Mouse (Mus musculus): ENCODE data around the gene Hpcal4.
"Not testable (repeated sequence)": the region's sequence is repeated elsewhere in the genome, so short reads cannot be mapped to it uniquely, and the experiment has no call there.

Hpcal4 gene

DNA sequence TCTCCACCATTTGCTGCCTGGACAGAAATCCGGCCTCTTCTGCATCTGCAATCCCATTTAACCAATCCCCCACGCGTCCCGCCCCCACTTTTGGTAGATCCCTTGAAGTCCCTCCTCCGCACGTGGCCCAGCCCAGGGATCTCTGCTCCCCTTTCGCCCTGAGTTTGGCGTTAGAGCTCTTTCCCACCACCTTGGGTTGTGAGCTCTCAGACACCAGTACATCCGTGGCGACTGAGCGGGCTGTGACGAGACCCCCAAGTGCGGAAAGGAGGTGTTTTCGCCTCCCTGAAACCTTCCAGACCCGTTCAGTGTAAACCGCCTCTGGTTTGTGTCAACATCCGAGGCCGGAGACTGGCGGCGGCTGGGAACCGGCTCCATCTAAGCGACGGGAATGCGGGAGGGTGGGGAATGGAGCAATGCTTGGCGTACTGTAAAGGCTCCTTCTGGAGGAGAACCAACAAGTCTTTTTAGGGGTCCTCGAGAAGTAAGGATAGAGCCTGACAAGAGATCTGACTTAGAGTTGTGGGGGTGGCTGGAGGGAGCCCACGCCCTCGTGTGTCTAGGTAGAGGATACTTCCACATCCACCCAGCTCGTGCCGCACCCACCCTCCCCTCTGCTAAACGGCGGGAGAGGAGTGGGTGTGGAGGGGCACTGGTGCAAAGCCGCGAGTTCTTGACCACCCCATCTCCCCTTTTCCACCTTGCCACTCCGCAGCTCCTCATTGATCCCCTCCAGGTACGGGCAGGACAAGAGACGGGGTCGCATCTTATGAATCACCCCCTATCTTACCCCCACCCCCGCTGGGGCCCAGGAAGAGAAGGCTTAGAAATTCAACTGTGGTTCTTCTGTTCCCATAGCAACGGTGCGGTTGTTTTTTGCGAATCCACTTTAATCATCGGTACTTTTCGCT is at the start of gene Hpcal4:
Gene Hpcal4, plus strand, starts transcription at position 900 of the 911 bp plus-strand sequence.
- DNase-seq (ENCODE audit: low read depth in 2 of 2, low spot score in 2 of 2), result peak; percentile 14 to 45

DNA sequence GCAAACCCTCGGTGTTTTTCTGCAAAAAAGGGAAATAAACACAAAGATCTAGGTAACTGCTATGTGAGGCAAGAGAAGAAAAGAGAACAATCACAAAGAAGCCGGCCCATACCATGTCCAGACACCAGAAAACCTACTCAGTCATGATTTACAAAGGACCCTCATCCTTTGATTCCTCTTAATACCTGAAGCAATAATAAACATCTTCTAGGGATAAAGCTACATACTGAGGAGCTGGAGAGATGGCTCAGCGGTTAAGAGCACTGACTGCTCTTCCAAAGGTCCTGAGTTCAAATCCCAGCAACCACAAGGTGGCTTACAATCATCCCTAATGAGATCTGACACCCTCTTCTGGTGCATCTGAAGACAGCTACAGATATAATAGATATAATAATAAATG is 45.5 kb upstream of the Hpcal4 start:
- DNase-seq (ENCODE audit: low read depth in 2 of 2, low spot score in 2 of 2), result no peak

DNA sequence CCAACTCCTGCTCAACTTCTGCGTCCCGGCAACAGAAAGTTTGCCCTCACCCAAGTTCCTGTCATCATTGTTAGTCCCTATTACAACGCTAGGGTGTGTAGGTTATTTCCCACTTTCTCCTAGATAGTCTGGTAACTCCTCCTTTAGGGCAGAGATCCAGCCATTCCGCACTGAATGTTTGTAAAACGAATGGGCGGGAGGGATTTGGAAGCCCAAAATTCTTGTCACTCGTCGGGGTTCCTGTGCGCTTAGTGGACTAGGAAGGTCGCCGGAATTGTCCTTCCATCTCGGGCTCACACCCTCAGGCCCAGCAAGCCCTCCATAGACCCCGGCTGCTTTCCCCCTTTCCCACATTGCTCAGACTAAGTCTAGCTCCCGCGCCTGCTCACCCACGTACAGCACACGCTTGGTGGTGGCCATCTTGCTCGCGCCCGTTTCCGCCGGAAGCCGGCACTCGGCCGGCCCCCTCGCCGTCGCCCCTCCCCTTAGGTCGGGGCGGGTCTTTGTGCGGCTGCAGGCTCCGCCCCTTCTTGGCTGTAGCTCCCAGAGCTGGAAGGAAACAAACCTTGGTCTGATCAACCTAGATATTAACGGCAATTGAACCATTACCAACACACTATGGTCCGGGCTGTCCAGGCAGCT is 43.4 kb upstream of the Hpcal4 start, which contains the start of gene Ppie:
Gene Ppie, minus strand, starts transcription at position 439 of the 642 bp plus-strand sequence.
- peak; percentile 54 to 63 for DNase-seq (ENCODE audit: low read depth in 2 of 2, low spot score in 2 of 2)

DNA sequence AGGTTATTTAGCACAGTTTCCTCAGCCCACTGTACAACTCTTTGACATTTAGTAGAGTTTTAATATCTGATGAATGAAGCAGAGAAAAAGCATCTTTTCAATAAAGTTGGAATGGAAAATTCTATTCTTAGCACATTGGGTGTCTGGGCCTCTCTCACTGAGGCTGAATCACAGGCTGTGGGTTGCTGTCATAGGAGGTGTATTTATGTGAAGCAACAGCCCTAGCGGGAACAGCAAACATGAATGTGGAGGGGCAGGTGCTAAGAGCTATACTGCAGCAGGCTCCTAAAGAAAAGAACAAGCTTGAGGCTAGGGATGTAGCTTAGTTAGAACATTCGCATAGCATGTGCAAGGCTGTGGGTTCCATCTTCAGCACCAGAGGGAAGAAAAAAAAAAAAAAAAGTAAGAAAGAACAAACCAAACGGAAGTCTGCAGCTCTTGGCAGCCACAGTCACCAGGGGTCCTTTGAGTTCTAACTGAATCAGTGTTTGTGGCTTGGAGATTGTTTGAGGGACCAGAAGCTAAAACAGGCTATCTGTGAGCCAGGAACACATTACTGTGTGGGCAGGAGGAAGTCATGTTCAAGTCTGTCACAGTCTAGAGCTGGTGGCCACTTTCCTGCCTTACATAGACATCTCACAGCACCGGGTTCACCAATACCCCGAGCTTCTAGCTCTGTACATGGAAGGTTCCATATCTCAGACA is 35.4 kb upstream of the Hpcal4 start:
- DNase-seq (ENCODE audit: low read depth in 2 of 2, low spot score in 2 of 2), result peak in 1 of 2 experiments; percentile 7

GRCm38 (mm10) chr4:123152003-123152402 is 31.0 kb upstream of the Hpcal4 start:
- DNase-seq (ENCODE audit: low read depth in 2 of 2, low spot score in 2 of 2), result no peak

DNA sequence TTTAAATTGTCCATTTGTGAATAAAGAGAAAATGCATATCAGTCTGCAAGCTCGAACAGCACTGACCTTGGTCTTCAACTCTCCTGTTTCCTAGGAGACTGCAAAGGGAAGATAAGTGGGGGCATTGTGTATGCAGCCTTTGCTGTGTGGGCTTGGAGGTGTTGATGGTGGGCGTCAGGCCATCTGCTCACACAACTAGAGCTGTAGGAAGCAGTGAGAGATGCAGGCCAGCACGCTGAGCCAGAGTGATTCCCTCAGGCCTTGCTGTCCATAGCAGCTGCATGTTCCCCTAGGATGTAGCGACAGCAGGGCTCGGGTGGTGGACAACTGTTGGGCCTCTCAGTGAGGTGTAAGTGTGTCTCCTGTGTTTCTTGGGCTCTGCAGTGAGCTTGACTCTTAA is 30.1 kb upstream of the Hpcal4 start:
- DNase-seq (ENCODE audit: low read depth in 2 of 2, low spot score in 2 of 2), result no peak

DNA sequence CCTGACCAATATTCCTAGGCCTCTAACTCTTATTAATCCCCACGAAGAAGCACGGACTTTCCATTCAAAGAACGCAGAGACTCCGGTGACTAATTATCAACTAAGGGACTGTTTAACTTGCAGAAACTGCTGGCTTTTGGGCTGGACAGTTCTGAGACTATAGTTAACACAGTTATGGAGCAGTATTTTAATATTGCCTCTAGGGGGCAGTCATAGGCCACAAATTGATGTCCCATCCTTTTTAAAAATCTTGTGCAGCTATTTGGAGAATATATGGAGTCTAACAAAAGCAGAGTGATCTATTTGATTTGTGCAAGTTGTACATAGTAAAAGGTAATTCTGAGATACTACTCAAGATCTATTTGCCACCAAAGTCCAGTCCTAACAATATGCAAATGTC is 28.0 kb upstream of the Hpcal4 start:
- DNase-seq (ENCODE audit: low read depth in 2 of 2, low spot score in 2 of 2), result peak in 1 of 2 experiments; percentile 14

GRCm38 (mm10) chr4:123155427-123155826 is 27.6 kb upstream of the Hpcal4 start:
- DNase-seq (ENCODE audit: low read depth in 2 of 2, low spot score in 2 of 2), result no peak

DNA sequence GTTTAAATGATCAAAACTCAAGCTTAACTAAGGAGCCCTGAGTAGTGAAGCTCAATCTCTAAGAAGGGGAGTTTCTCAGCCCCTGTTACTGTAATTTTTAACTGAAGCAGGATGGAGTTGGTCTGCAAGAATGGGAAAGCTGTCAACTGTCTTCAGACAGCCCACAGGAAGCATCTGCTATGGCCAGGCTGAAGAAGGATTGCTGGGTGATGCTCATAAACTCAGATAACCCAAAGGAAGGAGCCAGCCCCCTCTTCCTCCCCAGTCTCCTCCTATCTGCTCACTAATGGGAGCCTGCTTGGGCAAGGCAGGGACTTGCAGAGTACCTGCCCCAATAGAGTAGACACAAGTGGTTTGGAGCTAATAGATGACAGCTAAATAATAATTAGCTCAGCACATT is 27.2 kb upstream of the Hpcal4 start:
- no peak for DNase-seq (ENCODE audit: low read depth in 2 of 2, low spot score in 2 of 2)

DNA sequence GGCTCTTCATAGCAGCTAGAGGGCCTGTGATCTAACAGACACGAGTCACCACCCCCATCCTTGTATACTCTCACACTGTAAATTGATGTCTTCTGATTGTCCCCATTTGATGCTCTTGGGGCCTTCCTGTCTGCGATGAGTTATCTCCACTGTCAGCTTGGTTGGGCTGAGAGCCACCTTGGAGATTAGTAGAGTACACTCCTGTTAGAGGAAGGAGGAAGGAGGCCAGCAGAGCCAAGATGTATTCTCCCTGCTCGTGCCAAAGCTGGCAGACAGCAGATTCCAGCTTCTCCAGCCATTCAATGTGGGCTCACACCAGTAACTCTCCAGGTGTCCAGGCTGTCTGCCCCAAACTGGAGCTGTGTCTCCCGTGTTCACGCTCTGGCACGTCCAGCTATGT is 22.5 kb upstream of the Hpcal4 start:
- DNase-seq (ENCODE audit: low read depth in 2 of 2, low spot score in 2 of 2), result no peak

GRCm38 (mm10) chr4:123161251-123161650 is 21.8 kb upstream of the Hpcal4 start:
- DNase-seq (ENCODE audit: low read depth in 2 of 2, low spot score in 2 of 2), result not testable (repeated sequence)

- no peak for DNase-seq (ENCODE audit: low read depth in 2 of 2, low spot score in 2 of 2)
Observed at GRCm38 (mm10) chr4:123162305-123162917, 20.6 kb upstream of the Hpcal4 start.

GRCm38 (mm10) chr4:123164157-123164556 is 18.9 kb upstream of the Hpcal4 start:
- no peak for DNase-seq (ENCODE audit: low read depth in 2 of 2, low spot score in 2 of 2)

GRCm38 (mm10) chr4:123171811-123172210 is 11.2 kb upstream of the Hpcal4 start:
- DNase-seq (ENCODE audit: low read depth in 2 of 2, low spot score in 2 of 2), result no peak

GRCm38 (mm10) chr4:123183239-123184056 is 421 bp downstream of the Hpcal4 start:
- DNase-seq (ENCODE audit: low read depth in 2 of 2, low spot score in 2 of 2), result peak; percentile 27 to 54

DNA sequence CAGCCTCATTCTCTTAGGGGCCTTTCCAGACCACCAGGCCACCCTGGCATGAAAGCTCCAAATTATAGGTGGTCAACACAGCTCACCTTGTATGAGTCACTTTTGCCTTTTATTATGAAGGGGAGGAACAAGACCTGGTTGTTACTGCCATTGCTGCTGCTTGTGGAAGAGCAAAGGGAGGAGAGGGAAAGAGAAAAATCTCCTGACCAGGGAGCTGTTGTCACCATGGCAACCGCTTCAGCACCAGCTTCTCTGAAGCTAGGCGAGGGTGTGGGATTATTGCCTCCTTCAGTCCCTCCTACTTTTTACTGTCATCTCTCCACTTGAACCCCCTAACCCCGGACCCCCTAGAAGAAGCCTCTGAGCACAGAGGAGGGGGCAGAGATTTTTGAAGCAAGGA is 1.8 kb downstream of the Hpcal4 start:
- DNase-seq (ENCODE audit: low read depth in 2 of 2, low spot score in 2 of 2), result no peak

DNA sequence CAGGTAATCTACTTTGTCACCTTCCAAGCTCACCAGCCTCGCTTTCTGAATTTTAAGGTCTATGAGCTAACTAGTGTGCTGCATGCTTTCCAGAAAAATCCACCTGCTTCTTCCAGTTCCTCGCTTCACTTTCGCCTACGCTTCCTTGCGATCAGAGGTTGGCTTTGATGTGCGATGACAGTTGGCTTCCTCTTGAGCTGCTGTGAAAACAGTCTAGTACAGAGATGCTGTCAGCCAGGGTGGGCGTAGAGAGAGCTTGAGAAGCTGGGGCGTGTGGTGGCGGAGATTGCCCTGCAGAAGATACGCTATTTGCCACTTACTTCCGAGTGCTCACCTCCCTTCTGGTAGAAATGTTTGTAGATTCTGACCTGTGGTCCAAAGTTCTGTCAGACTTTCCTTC is 9.3 kb downstream of the Hpcal4 start:
- DNase-seq (ENCODE audit: low read depth in 2 of 2, low spot score in 2 of 2), result no peak

GRCm38 (mm10) chr4:123193791-123194190 is 10.8 kb downstream of the Hpcal4 start:
- DNase-seq (ENCODE audit: low read depth in 2 of 2, low spot score in 2 of 2), result no peak

DNA sequence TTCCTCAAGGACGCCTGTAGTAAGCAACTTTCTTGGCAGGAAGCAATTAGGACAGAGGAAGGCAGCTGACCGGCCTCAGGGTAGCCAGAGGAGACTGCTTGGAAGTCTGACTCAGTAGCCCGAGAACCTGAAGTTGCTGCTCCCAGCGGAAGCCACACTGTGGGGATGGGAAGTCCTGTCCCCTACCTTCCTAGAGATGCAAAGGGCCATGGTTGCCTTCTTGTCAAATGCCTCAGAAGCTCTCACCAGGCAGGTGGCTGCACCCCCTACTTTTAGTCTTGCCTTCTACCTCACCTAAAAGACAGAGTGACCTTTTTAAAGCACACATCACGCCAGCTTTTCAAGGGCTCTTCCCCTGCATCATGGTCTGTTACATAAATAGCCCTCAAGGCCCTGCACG is 13.7 kb downstream of the Hpcal4 start:
- DNase-seq (ENCODE audit: low read depth in 2 of 2, low spot score in 2 of 2), result no peak

DNA sequence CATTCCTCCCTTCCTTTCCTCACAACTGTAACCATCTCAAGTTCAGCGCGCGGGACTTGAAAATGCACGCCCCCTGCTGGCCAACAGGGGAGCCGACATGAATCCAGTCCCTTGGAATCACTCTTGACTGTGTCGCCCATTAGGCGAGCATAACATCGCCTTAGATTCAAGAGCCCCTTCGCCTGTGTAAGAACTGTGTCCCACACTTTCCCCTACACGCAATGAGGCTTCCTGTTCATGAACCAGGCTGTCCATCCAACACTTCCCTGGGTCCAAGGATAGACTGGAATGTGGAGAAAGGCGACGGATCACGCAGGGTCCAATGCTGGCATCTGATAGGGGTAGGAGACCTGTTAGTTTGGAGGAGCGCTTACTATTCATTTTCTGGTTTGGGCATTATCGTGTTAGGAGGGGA is 17.8 kb downstream of the Hpcal4 start:
- DNase-seq (ENCODE audit: low read depth in 2 of 2, low spot score in 2 of 2), result peak; percentile 34 to 37

Data from CD8-positive naive resting alpha-beta T cell, adult 2 months (primary cell).